Mouse (Mus musculus) embryonic fibroblast, embryonic 13.5 days (primary cell): ENCODE data around the gene Ccdc33.

Source experiments
- CTCF ChIP-seq: IDR thresholded peaks from 2 replicates; pipeline ENCODE4 v1.5.1; 2011; ENCODE audit warnings: mild to moderate bottlenecking, control low read depth, low read length, moderate library complexity, borderline replicate concordance; ENCODE audit not compliant: insufficient read depth
- POLR2A ChIP-seq: IDR thresholded peaks from 2 replicates; pipeline ENCODE4 v1.6.1; 2011; ENCODE audit warnings: low read depth, mild to moderate bottlenecking, control low read depth, low read length, moderate library complexity

- no peak for TF ChIP-seq POLR2A
- TF ChIP-seq CTCF: no peak
Observed at GRCm38 (mm10) chr9:58009588-58009987, 109.0 kb downstream of the Ccdc33 start.
